ENCODE assay signal across 10 mouse cellular contexts in the genomic region with DNA sequence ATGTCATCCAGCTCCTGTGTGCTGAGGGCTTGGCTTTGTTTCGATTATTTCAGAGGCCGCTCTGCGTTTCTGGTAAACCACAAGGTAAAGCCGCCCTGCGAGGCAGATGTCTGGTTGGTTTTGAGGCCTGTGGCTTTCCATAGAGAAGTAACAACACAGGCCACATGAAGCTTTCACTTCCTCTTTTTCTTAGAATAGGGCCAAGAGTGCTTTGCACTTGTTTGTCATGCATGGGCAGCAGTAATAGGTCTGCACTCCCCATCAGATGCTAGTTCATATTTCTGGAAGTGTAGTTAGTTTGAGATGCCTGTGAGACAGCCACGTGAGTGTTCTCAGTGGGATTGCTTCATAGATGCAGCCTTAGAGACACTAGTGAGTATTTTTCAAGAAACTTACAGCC.
DNase-seq lines count a peak whose midpoint lies in the region; ATAC-seq lines count a peak whose summit lies in the region.
"Had no signal": no experiment of that assay in that cellular context is flagged by ENCODE, and none has a peak within 500 bp of the region (broad histone marks: within the 10 kb centered on the region; RNA-seq: fewer than 3 reads in every experiment).

No protein-coding gene starts in this region.

- H3K27me3 ChIP-seq in hindbrain, embryonic 12.5 days = no peaks in the 10 kb centered on the region
- H3K27me3 ChIP-seq in hindbrain, embryonic 11.5 days (ENCODE audit: control insufficient read depth, insufficient read depth, low read length) = no peaks in the 10 kb centered on the region
- H3K27me3 ChIP-seq: heart, embryonic 12.5 days had no signal

- 0 out of 2 replicates have a peak, but pooled peaks cover 5% of the 10 kb centered on the region for H3K36me3 ChIP-seq in hindbrain, embryonic 12.5 days
- H3K36me3 ChIP-seq in hindbrain, embryonic 11.5 days (ENCODE audit: control insufficient read depth, insufficient read depth, low read length) = no peaks in the 10 kb centered on the region
- H3K36me3 ChIP-seq: heart, embryonic 12.5 days had no signal

- no peak for DNase-seq in hindbrain, embryonic 11.5 days (ENCODE audit: low spot score)
- DNase-seq in skeletal muscle tissue, adult 2 months (ENCODE audit: low read depth, low spot score) = peak; percentile 80
- DNase-seq in right cerebral cortex, postnatal 4 days = no peak
- DNase-seq in adrenal gland, postnatal 36 days = no peak
- no peak for DNase-seq in cerebellum, postnatal 36 days
- DNase-seq: embryo, embryonic 11 days had no signal

- peak overlapping the region; percentile 52 for H3K27ac ChIP-seq in hindbrain, embryonic 12.5 days
- H3K27ac ChIP-seq in hindbrain, embryonic 11.5 days (ENCODE audit: low read depth, low read length) = no peak overlapping the region

- peaks cover 46% of the 10 kb centered on the region for H3K4me1 ChIP-seq in hindbrain, embryonic 12.5 days
- H3K4me1 ChIP-seq in hindbrain, embryonic 11.5 days (replicated peaks; ENCODE audit: control insufficient read depth, insufficient read depth, low read length) = peaks cover 2% of the 10 kb centered on the region

- ATAC-seq in hindbrain, embryonic 12.5 days (ENCODE audit: low FRiP score) = no peak
- ATAC-seq in hindbrain, embryonic 11.5 days (ENCODE audit: low FRiP score) = no peak
- ATAC-seq in CD4-positive, CD25-positive, alpha-beta regulatory T cell, adult 4 months = peak; percentile 25
- ATAC-seq in inflammation-experienced regulatory T-cells, adult 6 months = peak; percentile 32

- no peak overlapping the region for H3K9ac ChIP-seq in hindbrain, embryonic 12.5 days
- H3K9ac ChIP-seq in hindbrain, embryonic 11.5 days (ENCODE audit: low read depth, low read length) = no peak overlapping the region
- H3K9ac ChIP-seq: heart, embryonic 12.5 days had no signal

- H3K4me3 ChIP-seq in hindbrain, embryonic 12.5 days = no peak overlapping the region
- no peak overlapping the region for H3K4me3 ChIP-seq in hindbrain, embryonic 11.5 days (ENCODE audit: low read depth, low read length)
- H3K4me3 ChIP-seq: heart, embryonic 12.5 days had no signal

- no peak overlapping the region for H3K4me2 ChIP-seq in hindbrain, embryonic 12.5 days (replicated peaks)
- H3K4me2 ChIP-seq in hindbrain, embryonic 11.5 days (replicated peaks; ENCODE audit: low read depth, low read length) = no peak overlapping the region
- H3K4me2 ChIP-seq: heart, embryonic 12.5 days had no signal

- WGBS in hindbrain, embryonic 12.5 days = 87% methylated on average over 6 of the region's 6 CpGs
- WGBS in hindbrain, embryonic 11.5 days = 84% methylated on average over 6 of the region's 6 CpGs

- H3K9me3 ChIP-seq in hindbrain, embryonic 12.5 days (replicated peaks) = no peaks in the 10 kb centered on the region
- no peaks in the 10 kb centered on the region for H3K9me3 ChIP-seq in hindbrain, embryonic 11.5 days (ENCODE audit: control insufficient read depth, low read length)
- H3K9me3 ChIP-seq: heart, embryonic 12.5 days had no signal

Comparison
In these comparisons a context has a peak if more than half of its experiments do, and no peak if none do; other contexts are left out.
1. ATAC-seq: peak in CD4-positive, CD25-positive, alpha-beta regulatory T cell, adult 4 months (single experiment) and inflammation-experienced regulatory T-cells, adult 6 months (single experiment); none in hindbrain, embryonic 12.5 days (single experiment) and hindbrain, embryonic 11.5 days (single experiment).